Mouse (Mus musculus) thymus, adult 2 months (tissue): ENCODE data around the gene Epas1. TPM values are rescaled to one million over a fixed set of nuclear protein-coding genes. Genes with fewer than 3 reads are reported as not detected.

Source experiments
- DNase-seq: peaks from one replicate; pipeline ENCODE4 v3.0.0; 2021
- H3K27ac ChIP-seq: fragments of 200-500 bp; 2 replicates; pipeline ENCODE4 v1.5.1; 2012; ENCODE audit warnings: low read length, control low read depth; ENCODE audit not compliant: control insufficient read depth, insufficient read depth
- H3K27me3 ChIP-seq: fragments of 200-500 bp; 2 replicates; pipeline ENCODE4 v1.6.1; 2012; ENCODE audit warnings: mild to moderate bottlenecking, low read length, moderate library complexity, mixed read lengths; ENCODE audit not compliant: control insufficient read depth, insufficient read depth
- H3K36me3 ChIP-seq: fragments of 200-500 bp; 2 replicates; pipeline ENCODE4 v1.6.1; 2012; ENCODE audit warnings: mild to moderate bottlenecking, low read length, moderate library complexity; ENCODE audit not compliant: control insufficient read depth, insufficient read depth
- H3K4me1 ChIP-seq: fragments of 200-500 bp; replicated peaks from 2 replicates; pipeline ENCODE4 v1.6.1; 2012; ENCODE audit warnings: low read length; ENCODE audit not compliant: control insufficient read depth, insufficient read depth
- H3K4me3 ChIP-seq: fragments of 200-500 bp; 2 replicates; pipeline ENCODE4 v1.5.1; 2012; ENCODE audit warnings: mild to moderate bottlenecking, low read length, control low read depth, moderate library complexity; ENCODE audit not compliant: control insufficient read depth, insufficient read depth
- CTCF ChIP-seq: fragments of 200-500 bp; IDR thresholded peaks from 2 replicates; pipeline ENCODE4 v1.5.1; 2012; ENCODE audit warnings: mild to moderate bottlenecking, control low read depth, low read length, moderate library complexity, borderline replicate concordance; ENCODE audit not compliant: control insufficient read depth, poor library complexity, insufficient read depth; ENCODE audit errors: extremely low read depth
- POLR2A ChIP-seq: fragments of 200-500 bp; IDR thresholded peaks from 2 replicates; pipeline ENCODE4 v1.6.1; 2012; ENCODE audit warnings: mild to moderate bottlenecking, low read length, control low read depth, moderate library complexity; ENCODE audit not compliant: control insufficient read depth, poor library complexity, insufficient read depth; ENCODE audit errors: extremely low read depth
- WGBS: fragments of 180-500 bp; shearing (Covaris S2); methylation state at CpG from one replicate; pipeline ENCODE4 v1.1.7; 2018; 5-methylcytosine and 5-hydroxymethylcytosine counted together
- polyA plus RNA-seq: library from polyadenylated mRNA; depleted of rRNA; stranded (reverse); fragments of >200 nt; gene quantifications from 2 replicates; pipeline ENCODE4 v1.2.3, GENCODE M21; 2012; rRNA removed

Epas1 gene
- polyA plus RNA-seq, 1 experiment = 18.9 TPM

DNA sequence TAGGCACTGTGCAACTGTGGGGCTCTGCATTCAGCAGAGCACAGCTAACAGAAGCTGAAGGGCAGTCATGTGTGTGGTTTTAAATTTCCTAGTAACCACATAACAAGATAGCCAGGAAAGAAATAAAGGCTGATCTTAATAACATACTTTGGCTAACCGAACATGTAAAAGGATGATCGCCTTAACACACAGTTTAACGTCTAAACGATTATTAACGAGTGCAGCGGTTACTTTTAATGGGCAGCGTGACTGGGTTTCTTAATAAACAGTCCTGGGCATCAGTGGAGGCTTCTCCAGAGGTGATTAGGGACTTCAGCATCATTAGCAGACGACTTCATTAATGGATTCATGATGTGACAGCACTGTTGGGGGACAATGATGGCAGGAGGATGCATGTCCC is 117.1 kb downstream of the Epas1 start:
- no peaks in the 10 kb centered on the region for H3K27me3 ChIP-seq
- no peak overlapping the region for H3K27ac ChIP-seq
- no peak overlapping the region for H3K4me3 ChIP-seq
- H3K4me1 ChIP-seq = peaks cover 4% of the 10 kb centered on the region
- 98% methylated on average over 8 of the region's 8 CpGs for WGBS
- no peak for TF ChIP-seq CTCF
- TF ChIP-seq POLR2A = no peak
- DNase-seq = no peak
- no peaks in the 10 kb centered on the region for H3K36me3 ChIP-seq

DNA sequence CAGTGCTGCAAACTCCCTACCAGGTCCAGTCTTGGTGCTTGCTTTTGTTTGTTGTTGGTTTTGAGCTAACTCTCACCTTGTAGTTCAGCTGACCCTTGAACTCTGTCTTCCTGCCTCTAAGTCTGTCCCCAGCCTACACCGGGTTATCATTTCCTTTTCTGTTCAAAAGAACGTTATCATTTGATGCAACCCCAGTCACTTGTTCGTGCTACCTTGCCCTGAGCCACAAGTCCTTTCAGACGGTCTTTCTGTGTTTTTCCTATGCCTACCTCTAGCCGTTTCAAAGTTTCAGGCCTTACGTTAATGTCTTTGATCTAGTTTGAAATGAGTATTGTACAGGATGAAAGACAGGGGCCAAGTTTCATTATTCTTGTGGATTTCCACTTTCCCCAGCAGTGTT is 119.1 kb downstream of the Epas1 start:
- Histone ChIP-seq H3K4me1 (peaks cover 7% of the 10 kb centered on the region), H3K27me3 (no peaks in the 10 kb centered on the region), H3K27ac (no peak overlapping the region), H3K36me3 (no peaks in the 10 kb centered on the region), H3K4me3 (no peak overlapping the region)
- DNase-seq = peak; percentile 4
- no peak for TF ChIP-seq CTCF
- no peak for TF ChIP-seq POLR2A
- WGBS = 12% methylated on average over 6 of the region's 6 CpGs

DNA sequence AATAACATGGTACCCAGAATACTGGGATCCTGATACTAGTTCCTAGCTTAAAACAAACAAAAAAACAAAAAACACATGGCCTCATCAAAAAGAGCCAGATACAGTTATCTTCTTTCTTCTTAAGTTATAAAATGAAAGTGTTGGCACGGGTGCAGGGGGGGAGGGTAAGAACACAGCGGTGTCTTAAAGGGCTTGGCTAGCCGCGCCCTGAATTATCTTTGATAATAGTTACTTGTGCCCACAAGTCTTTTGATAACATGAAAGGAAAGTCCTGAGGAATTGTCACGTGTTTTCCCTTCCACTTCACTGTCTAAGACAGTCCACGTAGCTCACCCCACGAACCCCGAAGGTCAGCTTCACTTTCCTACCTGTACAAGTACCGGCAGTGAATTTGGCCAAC is 123.4 kb downstream of the Epas1 start:
- no peak for TF ChIP-seq POLR2A
- no peak for TF ChIP-seq CTCF

DNA sequence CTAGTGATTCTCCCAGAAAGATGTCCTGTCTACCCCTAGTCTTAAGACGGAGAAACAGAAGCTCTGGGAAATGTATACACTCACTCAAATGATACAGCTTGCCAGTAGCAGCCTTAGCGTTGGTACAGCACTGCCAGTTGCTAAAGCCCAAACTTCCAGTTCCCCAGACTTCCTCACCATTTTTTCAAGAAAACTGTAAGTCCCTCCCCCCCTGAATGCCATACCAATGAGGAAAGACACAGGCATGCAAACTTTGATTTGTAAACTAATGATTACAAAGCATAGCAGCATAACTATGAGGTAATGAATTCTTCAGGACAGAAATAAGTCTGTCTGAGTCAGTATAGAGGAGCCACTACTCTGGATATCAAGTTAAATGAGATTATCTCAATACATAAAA is 124.2 kb downstream of the Epas1 start:
- Histone ChIP-seq H3K4me1 (peaks cover 18% of the 10 kb centered on the region), H3K27ac (no peak overlapping the region), H3K36me3 (no peaks in the 10 kb centered on the region), H3K27me3 (no peaks in the 10 kb centered on the region), H3K4me3 (no peak overlapping the region)
- TF ChIP-seq CTCF = no peak
- TF ChIP-seq POLR2A = no peak
- no peak for DNase-seq
- 87% methylated on average over 2 of the region's 2 CpGs for WGBS

More for the DNA sequence above, 123.4 kb downstream of the Epas1 start:
- H3K4me1 ChIP-seq = peaks cover 22% of the 10 kb centered on the region
- no peak overlapping the region for H3K27ac ChIP-seq
- WGBS = 73% methylated on average over 9 of the region's 9 CpGs
- no peak overlapping the region for H3K4me3 ChIP-seq
- no peak for DNase-seq
- H3K27me3 ChIP-seq = no peaks in the 10 kb centered on the region
- H3K36me3 ChIP-seq = no peaks in the 10 kb centered on the region

DNA sequence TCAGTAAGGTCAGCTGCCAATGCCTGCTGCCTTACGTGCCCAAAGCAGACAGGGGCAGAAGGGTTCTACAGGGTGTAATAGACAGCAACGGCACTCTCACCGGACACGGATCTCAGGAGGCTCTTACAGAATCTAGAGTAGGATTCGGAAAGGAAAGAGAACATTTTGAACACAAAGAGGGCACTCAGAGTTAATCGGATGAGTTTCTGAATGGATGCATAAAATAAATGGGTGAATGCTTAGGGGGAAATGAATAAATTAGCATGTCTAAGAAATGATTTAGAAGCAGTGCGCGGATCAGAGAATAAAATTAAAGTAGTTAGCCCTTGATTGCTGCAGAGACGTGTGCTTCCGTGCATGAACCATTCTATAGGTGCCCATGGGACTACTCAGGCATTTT is 126.6 kb downstream of the Epas1 start:
- DNase-seq = no peak
- Histone ChIP-seq H3K36me3 (no peaks in the 10 kb centered on the region), H3K27me3 (no peaks in the 10 kb centered on the region), H3K27ac (no peak overlapping the region), H3K4me1 (peaks cover 18% of the 10 kb centered on the region), H3K4me3 (no peak overlapping the region)
- WGBS = 87% methylated on average over 10 of the region's 10 CpGs
- TF ChIP-seq POLR2A = no peak
- no peak for TF ChIP-seq CTCF

DNA sequence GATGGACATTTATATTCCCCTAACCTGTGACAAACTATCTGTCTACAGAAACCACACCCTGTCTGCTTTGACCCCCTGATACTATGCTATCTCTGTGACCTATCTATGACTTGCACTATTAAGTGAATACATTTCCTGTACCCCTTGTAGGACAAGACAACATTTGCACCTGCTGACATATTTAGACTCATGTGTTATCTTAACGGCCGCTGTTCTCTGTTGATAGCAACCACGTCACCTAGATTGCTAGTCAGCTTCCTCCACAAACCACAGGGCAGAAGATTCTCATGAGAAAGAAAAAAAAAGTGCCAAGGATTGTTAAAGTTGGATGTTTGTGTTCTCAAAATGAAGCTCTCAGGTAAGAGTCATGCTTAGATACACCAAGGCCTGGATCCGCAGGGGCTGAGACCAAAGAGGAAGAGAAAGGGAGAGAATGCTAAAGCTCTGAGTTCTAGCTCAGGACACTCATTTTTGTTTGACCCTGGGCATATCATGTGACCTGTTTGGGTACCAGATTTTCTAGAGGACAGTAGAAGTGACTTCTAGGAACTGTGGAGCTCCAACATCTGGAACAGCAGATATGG is 127.1 kb downstream of the Epas1 start:
- H3K4me3 ChIP-seq = no peak overlapping the region
- no peak for TF ChIP-seq POLR2A
- TF ChIP-seq CTCF = no peak
- WGBS = 10% methylated on average over 4 of the region's 4 CpGs
- no peaks in the 10 kb centered on the region for H3K27me3 ChIP-seq
- no peaks in the 10 kb centered on the region for H3K36me3 ChIP-seq
- peak; percentile 14 for DNase-seq
- H3K27ac ChIP-seq = no peak overlapping the region; the same call in 1 of the 2 replicates
- peaks cover 18% of the 10 kb centered on the region for H3K4me1 ChIP-seq

Other genes with a start within 250 kb of the Epas1 start
- gene Gm10309, start 248.5 kb upstream of the Epas1 start, polyA plus RNA-seq = not detected in 2 replicates
- 0.19 TPM in 1 of 2 replicates, not detected in the other for gene Tmem247, start 163.6 kb downstream of the Epas1 start, polyA plus RNA-seq
- gene Atp6v1e2, start 194.2 kb downstream of the Epas1 start, polyA plus RNA-seq = not detected in 2 replicates
- 11.5 and 14.5 TPM in 2 replicates for gene Rhoq, start 209.4 kb downstream of the Epas1 start, polyA plus RNA-seq